Mouse (Mus musculus): ENCODE results near the gene Ttc28.

DNA sequence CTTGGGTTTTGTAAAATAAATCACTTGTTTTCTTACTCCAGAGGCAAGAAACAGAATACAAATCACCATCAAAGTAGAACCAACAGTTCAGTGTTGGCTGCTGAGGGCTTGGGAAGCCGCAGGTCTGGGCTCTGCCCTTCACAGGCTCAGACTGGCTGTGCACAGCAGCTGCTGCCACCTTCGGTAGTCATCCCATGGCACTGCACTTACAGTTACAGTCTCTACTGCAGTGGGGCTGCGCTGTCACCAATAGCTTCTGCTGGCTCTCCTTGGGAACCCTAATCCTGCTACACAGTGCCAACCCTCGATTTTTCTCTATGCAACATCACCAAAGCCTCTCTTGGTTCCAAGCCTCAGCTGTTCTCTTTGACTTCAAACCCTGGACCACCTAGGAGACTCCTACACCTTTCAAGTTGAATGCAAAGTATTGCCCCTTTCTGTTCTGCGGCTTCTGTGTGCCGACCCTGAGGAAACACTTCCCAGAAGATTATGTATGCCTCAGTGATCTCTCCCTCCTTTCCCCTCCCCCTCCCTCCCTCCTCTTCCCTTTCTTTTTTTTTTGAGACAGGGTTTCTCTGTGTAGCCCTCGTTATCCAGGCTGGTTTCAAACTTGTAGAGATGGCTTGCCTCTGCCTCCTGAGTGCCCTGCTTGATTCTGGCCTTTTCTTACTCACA, 17.6 kb downstream of the Ttc28 start:
- TF ChIP-seq CTCF (IDR thresholded peaks at IDR 0.05; ENCODE audit: low read depth) (no peak), EP300 (optimal IDR thresholded peaks at IDR 0.05) (no peak)

Measured in stomach, postnatal 0 days (tissue).